Mouse (Mus musculus): ENCODE data around the gene Art4.
A peak's percentile ranks its signal among the peaks of the same experiment; 100 is the strongest.

Gene Art4

DNA sequence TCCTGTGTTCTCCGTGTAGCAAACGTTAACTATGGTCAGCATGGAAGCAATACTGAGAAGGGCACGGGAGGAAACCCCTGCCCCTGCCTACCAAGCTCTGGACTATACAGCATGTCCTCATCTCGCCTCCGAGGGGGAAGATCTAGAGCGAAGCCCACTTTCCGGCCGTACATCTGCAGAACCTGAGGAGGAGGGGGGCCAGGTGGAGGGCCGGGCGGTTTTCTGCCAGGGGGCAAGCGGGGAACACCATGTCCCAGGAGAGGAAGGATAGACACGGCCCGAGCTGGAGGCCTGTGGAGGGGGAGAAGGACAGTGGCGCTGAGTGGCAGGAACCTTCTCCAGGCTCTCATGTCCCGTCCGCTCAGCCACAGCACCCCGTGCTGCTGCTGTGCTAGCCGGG is 36.4 kb downstream of the Art4 start:
- DNase-seq, result no peak

DNA sequence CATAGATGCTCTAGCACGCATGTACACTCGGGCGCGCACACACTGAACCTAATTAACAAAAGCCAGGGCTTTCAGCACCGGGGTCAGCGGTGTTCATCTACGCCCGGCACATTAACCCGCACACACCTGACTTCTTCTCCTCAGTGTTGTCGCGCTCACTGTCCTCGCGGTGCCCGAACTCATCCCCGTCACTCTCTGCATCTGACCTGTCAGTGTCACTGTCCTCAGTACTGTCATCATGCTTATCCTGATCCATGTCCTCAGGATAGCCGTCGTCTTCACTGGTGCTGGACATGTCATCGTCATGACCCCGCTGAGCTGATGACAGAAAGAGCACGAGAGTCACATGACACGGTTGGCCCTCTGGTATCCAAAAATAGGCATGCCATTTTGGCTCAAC is 37.2 kb downstream of the Art4 start:
- no peak for DNase-seq

DNA sequence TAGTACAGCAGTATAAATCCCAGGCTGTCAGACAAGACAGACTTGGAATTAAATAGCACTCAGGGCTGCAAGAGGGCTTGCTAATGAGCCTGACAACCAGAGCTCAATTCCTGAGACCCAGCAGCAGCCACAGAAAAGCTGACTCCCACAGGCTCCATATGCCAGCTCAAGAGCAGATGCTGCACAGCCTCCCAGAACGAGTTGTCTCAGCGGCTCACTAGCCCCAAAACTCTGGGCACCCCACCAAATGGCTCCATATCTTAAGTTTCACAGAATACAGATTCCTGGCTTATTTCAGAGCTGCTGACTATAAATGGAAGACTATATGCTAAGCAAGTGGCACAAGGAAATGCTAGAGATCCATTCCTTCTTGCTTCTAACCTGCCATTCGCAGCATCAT is 40.0 kb downstream of the Art4 start:
- DNase-seq, result no peak

DNA sequence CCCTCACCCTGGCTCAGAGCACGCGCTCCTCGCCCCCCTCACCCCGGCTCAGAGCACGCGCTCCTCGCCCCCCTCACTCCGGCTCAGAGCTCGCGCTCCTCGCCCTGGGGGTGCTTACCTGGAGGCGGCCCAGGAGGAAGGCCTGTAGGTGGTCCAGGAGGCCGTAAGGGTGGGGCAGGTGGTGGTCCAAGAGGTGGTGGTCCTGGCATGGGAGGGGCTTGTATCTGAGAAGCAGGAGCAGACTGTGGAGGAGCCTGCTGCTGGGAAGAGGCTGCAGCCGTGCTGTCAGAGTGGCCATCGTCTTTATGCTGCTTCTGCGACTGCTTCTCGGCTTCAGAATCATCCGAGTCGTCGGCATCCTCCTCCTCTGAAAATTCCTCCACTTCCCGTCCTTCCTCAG is 40.7 kb downstream of the Art4 start:
- no peak for DNase-seq

DNA sequence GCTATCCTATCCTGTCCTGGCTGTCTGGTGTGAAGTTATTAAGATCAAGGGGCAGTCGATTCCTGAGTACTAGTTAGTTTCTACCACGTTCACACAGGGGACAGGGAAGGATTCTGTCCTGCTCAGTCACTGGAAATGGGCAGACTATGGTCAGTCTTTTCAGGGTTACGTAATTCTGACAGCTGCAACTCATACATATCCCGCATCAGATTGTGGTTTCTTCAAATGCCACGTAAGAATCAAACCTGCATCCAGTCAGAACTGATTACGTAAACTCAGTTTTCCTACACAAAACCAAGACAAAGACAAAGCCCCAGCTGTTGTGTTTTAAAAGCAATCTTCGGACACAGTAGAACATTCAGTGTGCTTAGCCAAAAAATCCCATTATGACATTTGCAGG is 42.2 kb downstream of the Art4 start:
- DNase-seq, result no peak

DNA sequence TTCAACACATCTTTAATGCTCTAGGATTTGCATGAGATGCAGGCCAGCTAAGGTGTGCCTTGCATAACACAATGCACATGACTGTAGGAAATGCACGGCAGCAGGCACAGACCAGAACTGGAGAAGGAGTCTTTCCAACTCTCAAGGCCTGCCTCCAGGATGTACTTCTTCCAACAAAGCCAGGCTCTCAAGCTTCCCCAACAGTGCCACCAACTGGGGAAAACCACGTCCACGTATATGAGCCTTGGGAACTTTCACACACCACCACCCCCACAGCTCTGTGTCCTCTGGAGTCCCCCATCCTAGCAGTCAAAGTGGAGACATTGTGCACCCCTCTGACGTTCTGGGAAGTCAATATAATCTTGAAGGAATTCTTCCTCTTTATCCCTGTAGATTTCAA is 44.4 kb downstream of the Art4 start:
- no peak for DNase-seq

DNA sequence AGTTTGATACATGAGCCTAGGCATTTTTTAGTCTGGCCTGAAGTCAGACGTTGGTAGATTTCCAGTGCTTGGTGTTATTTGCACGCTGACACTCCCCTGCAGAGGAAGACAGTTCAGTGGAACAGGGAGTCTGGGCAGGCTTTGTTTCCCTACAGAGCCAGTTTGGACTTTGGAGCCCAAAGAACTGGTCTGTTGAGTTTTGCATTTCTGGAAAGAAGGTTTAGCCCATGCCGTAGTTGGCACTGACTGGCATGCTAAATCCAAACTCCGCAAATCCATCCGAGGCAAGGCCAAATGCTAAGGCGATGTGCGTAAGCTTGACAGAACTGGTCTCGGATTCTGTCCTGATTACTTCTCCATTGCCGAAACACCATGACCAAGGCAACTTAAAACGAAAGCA is 46.3 kb downstream of the Art4 start:
- DNase-seq, result no peak

DNA sequence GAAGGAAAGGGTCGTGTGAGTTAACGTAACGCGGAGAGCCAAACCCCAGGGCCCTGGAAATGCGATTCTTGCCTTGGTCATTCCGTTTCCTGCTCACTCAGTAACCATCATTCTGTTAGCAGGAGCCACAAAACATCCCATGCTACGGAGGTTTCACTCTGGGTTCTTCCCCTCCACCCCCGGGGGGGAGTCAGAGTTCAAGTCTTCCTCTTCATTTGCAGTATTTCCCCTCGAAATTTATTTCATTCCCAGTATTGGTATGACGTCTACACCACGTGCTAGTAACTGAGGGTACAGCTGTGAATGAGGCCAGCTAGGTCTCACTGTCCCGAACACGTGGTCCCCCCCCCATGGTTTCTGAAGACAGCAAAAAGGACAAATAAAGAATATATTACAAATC is 47.9 kb downstream of the Art4 start:
- DNase-seq, result no peak

DNA sequence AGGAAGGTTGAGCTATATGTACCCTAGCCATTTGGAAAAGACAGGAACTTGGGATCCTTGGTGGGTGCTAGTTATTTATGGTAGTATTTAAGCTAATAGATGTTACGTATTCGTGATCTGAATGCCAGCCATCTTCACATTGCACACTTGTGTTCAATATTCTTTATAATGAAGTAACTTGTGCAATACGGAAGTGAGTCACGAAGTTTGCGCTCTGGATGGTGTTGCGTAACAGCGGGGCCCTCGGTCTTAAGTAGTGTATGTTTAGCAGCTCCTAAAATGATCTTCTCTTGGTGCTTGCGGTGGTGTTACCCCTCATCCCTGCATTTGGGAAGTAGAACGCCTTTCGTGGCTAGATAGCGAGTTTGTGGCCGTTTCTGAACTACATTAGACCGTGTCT is 48.5 kb downstream of the Art4 start:
- DNase-seq, result no peak

DNA sequence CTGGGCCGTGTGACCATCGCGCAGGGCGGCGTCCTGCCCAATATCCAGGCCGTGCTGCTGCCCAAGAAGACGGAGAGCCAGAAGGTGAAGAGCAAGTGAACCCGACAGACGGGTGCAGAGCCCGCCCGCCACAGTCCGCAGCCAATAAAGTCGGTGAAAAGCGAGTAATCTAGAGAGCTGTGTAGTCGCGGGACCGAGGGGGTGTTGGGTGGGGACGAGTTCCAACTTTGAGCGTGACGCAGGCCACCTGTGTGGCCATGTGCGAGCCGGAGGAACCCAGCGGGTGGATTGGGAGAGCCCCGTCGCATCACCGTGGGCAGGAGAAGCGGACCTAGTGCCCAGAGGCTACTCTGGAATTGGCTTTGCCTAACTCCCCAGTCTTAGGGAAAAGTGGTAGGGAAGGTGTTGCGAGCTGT is 48.9 kb downstream of the Art4 start:
- DNase-seq, result no peak

DNA sequence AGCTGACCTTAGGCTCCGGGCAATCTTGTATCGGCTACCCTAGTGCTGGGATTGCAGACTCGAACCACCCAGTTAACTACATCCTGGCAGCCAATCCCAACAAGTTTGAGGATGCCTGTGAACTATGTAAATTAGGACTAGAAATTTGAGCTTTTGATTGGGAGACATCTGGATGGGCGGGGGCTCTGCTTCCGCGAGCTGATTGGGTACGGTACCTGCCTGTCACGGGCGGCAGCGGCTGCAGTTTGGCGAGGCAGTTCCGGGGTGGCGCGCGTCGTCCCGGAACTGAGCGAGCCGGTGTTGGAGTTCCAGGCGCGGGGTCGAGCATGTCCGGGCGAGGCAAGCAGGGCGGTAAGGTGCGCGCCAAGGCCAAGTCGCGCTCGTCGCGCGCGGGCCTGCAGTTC is 49.5 kb downstream of the Art4 start, which contains the start of gene H2afj:
Gene H2afj, plus strand, starts transcription at position 231 of the 404 bp plus-strand sequence.
- DNase-seq, result peak; percentile 97

DNA sequence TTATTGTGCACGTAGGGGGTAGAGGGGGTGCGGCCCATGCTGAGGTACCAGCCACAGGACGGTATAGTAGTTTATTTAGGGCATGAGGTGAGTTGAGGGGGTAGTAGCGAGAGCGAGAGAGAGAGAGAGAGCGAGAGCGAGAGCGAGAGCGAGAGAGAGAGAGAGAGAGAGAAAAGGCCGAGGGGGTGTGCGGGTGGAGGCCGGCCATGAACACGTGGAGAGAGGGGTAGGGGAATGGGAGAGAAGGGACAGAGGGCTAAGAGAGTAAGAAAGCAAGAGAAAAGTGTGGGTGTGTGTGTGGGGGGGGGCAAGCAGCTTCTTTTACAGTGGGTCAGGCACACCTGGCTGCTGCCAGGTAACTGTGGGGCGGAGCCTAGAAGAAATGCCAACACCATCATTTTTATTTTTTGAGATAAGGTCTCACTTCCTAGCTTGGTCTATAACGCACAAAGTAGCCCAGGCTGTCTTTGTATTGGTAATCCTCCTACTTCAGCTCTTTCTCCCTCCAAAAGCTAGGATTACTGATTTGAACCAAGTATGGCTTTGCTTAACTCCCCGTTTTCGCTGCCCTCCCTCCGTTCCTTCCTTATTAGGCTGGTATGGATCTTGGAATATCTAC is 50.0 kb downstream of the Art4 start:
- no peak for DNase-seq

DNA sequence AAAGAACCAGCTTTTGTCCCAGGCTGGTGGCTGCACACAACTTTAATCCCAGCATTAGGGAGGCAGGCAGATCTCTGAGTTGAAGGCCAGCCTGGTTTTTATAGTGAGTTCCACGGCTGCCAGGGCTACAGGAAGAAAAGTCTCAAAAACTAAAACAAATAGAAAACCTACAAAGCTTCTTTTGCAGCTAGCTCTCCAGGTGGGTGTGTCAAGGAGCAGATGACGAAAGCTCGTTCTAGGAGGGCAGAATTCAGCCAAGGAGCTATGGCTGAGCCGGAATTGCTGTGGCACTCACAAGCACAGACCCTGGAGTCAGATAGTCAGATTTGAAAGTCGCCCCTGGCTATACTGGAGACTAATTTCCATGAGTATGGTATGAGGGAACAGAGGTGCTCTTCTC is 50.7 kb downstream of the Art4 start:
- no peak for DNase-seq

DNA sequence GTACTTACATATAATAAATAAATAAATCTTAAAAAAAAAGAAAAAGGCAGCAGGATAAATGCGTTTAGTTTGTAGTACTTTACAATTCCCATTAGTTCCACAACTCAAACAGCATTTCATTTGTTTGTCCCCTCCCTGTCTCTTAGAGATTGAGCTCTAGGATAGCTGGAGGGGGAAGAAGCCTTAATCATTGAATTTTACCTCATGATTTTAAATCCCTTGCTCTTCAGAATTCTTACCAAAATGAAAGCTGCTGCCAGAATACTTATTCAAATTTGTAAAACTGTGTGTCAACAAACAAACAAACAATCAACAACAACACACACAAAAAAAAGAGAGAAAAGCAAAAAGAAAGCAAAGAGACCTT is 52.1 kb downstream of the Art4 start:
- DNase-seq, result no peak

DNA sequence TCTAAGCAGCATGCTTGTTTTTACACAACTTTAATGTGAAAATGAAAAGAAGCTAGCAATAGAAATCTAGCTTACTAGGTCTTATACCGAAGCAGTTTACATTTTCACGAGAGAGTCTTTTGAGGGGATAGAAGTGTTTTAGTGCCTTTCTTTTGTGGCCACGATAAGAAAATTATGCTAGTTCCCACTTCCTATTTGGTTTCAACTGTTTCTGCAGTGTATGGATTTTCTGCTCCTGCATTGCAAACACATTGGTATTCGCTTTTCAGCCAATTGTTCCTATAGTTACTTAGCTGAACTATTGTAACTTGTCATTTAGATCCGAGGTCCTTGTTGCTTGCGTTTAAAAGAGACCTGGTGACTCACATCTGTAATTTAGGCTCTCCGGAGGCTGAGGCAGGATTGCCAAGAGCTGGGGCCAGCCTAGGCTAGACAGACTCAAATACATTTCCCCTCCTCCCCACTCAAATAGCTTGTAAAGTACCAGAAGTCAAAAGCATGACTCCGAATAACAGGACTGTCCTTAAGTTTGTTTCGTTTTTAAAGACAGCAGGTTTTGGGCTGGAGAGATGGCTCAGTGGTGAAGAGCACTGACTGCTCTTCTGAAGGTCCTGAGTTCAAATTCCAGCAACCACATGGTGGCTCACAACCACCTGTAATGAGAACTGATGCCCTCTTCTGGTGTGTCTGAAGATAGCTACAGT is 52.7 kb downstream of the Art4 start:
- DNase-seq, result no peak

DNA sequence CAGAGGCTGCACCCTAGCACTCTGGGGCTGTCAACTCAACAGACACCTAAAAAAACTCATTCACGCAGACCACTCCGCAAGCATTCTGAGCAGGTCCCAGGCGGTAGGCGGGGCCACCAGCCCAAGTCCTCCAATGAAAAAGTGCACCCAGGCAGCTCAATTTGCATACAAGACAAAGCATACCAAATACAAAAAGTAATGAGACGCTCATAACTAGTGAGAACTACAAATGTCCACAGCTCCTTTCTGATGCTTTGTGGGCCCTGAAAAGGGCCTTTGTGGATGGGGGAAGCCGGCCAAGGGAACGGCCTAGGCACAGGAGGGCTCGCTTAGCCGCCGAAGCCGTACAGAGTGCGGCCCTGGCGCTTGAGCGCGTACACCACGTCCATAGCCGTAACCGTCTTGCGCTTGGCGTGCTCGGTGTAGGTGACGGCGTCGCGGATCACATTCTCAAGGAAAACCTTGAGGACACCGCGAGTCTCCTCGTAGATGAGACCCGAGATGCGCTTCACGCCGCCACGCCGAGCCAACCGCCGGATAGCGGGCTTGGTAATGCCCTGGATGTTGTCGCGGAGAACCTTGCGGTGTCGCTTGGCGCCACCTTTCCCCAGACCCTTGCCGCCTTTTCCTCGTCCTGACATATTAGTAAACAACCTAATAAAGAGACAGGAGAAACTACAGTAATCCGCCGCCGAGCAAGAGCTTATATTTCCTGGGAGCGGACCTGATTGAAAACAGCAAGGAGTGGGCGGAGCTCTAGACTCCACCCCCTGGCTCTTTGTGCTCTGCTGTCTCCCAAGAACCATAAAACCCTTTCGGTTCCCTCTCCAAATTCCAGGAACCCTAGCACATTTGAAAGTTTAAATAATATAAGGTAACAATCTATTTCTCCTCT is 53.5 kb downstream of the Art4 start, which contains the start of gene Hist4h4:
Gene Hist4h4, minus strand, starts transcription at position 677 of the 895 bp plus-strand sequence.
- DNase-seq, result peak; percentile 95

DNA sequence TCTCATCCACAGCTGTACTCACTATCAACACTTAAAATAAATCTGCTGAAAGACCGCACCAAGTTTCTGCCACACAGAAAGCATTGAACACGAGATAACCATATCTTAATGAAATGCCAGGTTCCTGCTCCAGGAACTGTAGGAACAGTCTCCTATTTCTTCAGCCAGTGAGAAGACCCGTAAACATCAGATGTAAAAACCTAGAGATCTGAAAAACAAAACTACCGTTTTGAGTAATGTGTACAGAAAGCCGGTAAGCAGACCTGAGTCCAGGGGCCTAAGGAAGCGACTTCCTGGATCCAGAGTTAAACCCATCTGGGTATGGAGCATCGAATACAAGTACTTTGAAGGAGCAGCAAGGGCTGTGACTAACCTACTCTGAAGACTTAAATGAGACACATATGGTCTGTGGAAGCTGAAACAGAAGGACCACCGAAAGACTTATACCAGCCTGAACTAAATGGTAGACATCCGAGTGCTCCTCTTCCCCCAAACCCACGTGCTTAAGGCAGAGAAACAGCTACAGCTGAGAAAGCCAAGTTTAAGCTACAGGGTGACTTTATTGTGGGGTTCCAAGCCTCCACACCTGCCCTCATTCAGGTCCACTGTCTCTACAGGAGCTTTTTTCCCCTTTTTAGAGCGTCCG is 54.3 kb downstream of the Art4 start:
- DNase-seq, result no peak

DNA sequence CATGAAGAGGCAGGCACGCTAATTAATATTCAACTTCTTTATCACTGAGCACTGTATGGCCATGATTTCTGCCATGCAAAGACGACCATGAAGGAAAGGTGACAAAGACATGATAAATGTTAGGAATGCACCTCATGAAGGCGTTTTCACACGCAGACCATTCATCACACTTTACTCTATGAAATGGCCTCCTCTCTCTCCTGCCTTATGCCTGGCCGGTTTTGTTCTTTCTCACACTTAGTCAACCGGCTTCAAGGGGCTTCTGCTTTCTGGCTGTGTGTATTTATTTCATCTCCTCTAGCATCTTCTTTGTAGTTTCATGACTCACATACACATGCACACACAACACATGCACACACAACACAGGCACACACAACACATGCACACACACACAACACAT is 56.3 kb downstream of the Art4 start:
- DNase-seq, result no peak

DNA sequence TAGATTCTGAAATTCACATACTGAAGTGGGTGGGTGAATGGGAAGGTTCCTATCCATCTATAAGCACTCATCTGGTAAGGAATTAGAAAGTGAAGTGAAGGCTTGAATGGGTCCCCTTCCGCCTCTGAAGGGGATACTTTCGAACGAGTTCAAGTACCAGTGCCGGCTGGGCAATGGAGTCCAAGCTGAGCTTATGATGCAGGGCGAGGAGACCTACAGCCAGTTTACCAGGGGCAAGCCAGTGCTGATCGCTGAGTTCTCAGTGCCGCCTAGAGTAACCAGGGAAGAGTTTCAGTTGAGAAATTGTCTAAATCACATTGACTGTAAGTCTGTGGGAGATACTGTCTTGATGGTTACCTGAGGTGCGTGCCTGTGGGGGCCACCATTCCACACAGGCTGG is 56.8 kb downstream of the Art4 start:
- no peak for DNase-seq

Data from cerebellum, adult 11 months (tissue).